Mouse (Mus musculus) embryo, embryonic 11.5 days (tissue): ENCODE data around the gene Ugt3a2.

Experiments used
- DNase-seq: peaks from one replicate; pipeline ENCODE4 v3.0.0-alpha.2; 2012; ENCODE audit warnings: low read depth, low spot score

Gene Ugt3a2

DNA sequence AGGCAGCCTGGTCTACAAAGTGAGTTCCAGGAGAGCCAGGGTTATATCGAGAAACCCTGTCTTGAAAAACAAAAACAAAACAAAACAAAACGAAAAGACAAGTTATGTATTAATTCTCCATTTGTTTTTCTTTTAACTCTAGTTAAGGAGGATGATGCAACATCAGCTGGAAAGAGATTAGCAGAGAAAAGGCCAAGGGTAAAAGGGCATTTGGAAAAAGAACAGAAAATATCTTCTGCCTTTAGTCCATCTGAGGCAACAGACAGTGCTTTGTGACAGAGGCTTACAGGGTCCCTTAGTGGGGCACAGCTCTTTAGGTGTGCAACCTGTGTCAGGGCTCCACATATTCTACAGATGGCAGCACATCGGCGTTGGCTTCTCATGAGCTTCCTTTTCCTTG, at the start of gene Ugt3a2:
TSS of gene Ugt3a2 (plus strand) at position 210 of the 400 bp plus-strand sequence.
- no peak for DNase-seq

DNA sequence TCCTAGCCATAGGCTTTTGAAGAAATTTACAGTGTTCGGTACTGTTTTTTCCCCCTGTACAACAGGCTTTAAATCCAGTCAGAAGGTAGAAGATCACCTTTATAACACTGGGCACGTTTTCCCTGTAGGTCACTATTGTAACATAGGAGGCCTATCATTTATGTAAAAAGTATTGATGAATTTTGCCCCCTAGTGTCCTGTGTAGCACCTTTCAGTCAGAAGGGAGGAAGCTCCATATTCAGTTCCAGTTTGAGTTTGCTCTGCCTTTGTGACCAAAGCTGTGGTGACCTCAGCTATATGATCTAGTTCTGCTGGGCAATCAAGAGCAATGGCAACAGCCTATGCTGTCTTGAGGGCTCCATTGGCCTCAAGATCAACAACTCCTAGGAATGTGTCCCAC, 45.7 kb upstream of the Ugt3a2 start:
- DNase-seq, result no peak

DNA sequence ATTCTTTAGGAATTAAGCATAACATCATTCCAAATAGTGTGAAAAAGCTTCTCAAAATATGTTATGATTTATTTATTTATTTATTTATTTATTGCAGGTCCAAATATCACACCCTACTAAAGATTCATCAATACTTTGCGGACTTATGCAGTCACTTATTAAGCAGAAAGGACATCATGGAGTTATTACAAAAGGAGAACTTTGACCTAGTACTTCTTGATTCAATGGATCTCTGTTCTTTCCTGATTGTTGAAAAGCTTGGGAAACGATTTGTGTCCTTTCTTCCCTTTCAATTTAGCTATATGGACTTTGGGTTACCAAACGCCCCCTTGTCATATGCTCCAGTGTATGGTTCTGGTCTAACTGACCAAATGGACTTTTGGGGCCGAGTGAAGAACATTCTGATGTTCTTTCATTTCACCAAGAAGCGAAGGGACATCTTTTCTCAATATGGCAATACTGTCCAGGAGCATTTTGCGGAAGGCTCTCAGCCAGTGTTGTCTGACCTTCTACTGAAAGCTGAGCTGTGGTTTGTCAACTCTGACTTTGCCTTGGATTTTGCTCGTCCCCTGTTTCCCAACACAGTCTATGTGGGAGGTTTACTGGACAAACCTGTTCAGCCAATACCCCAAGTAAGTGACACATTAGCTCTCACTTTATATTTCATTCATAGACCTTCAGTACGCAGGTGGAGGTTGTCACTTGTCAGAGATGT, 29.2 kb upstream of the Ugt3a2 start:
- no peak for DNase-seq

DNA sequence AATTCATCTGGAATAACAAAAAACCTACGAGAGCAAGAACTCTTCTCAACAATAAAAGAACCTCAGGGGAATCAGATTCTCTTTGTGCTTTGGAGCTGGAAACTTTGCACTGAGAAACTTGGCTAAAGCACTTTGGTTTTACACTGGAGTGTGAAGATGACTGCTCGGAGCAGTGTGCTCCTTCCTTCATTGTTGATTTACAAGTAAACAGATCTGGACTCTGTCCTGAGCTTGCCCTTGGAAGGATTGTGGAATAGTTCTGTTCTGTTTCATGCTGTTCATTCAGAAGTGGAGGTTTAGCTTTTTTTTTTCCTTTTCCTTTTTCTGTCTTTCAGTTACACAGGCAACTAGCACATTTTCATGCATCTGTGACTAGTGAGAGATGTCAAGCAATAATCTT, 754 bp upstream of the Ugt3a2 start:
- DNase-seq, result no peak

DNA sequence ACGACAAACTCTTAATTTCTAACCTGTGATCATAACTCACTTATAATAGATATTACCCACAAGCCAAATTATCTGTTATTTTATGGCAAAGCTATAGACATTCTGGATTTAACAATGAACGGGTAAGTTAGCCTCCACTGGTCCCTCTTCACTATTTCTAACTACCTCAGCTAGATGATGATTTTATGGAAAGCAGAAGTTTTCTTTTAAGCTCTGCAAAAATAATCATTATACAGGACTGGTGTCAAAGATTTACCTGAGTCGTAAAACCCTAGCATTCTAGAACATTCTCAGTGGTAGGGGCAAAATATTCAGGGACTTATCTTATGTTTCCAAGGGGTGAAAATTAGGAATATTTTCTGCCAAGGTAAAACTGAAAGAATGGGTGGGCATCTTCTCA, 1.3 kb downstream of the Ugt3a2 start:
- no peak for DNase-seq

DNA sequence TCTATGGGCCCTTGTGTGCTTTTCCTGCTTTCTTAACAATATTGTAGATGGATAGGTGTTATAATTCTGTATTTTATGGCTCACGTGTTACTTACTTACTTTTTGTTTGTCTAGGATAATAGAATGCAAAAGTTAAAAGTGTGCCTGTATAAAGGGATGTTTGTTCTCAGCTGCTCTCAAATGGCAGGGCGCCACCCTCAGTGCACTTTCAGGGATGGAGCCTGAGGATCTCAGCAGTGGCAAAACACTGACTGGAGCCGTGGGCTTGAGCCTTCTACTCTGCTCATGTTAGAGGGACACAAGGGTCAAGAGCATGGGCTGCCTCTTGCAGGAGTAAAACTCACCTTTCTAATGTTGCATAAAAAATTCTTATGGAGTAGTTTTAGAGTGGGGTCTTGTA, 1.7 kb downstream of the Ugt3a2 start:
- no peak for DNase-seq

DNA sequence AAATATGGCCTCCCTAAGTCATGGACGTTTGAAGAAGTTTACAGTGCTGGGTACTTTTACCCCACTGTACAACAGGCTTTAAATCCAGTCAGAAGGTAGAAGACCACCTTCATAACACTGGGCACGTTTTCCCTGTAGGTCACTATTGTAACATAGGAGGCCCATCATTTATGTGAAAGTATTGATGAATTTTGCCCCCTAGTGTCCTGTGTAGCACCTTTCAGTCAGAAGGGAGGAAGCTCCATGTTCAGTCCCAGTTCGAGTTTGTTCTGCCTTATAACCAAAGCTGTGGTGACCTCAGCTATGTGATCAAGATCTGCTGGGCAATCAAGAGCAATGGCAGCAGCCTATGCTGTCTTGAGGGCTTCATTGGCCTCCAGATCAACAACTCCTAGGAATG, 13.4 kb downstream of the Ugt3a2 start:
- DNase-seq, result no peak

DNA sequence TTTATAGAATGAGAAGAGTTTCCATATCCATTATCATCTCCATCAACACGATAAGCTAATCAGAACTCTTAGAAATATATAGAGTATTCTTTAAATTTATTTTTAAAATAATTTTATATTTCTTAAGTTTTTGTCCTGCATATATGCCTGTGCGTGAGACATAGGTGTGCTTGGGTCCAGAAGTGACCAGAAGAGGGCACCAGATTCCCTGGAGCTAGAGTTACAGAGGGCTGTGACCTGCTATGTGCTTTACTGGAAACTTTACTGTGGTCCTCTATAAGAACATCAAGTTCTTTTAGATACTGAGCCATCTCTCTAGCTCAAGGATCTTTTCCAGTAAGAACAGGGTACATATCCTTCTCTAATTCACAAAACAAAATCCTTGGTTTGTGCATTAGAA, 27.5 kb downstream of the Ugt3a2 start:
- DNase-seq, result peak; percentile 0

DNA sequence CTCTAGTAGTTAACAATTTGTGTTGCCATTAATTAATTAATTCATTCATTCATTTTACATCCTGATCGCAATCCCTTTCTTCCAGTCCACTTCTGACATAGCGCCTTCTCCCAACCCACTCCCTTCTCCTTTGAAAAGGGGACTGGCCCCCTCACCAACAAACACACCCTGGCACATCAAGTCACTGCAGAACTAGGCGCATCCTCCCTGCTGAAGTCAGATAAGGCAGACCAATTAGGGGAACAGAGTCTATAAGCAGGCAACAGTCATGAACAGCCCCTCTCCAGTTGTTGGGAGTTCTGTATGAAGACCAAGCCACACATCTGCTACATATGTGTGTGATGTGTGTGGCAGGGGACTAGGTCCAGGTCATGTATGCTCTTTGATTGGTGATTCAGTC, 33.4 kb downstream of the Ugt3a2 start:
- DNase-seq, result no peak

DNA sequence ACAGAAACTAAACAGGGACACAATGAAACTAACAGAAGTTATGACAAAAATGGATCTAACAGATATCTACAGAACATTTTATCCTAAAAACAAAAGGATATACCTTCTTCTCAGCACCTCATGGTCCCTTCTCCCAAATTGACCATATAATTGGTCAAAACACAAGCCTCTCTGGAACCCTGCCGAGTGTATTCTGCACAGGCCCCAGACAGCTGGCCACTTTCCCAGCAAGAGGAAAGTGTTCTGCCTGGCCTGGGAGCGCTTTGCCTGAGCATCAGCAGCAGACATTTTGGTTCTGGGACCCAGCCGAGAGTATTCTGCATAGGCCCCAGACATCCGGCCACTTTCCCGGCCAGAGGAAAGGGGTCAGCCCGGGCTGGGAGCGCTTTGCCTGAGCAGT, 40.9 kb downstream of the Ugt3a2 start:
- no peak for DNase-seq

DNA sequence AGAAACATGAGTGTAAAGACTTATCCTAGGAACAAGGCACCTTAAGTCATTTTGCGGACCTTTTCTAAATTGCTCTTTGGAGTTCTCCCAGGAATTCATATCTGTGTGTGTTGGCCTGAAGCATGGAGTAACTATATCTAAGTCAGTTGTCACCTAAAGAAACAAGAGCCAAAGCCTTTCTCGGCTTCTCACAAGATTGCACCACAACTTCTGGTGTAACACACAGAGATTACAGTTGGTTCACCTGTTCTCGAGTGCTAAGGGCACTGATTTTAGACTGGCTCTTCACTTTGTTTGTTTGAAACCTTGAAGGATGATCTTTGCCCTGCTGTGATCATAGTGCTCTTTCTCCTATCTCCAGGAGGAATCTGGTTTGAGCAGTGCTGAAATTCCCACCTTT, 74.1 kb downstream of the Ugt3a2 start:
- DNase-seq, result no peak
